ENCODE assay signal across 8 mouse cellular contexts in the genomic region with DNA sequence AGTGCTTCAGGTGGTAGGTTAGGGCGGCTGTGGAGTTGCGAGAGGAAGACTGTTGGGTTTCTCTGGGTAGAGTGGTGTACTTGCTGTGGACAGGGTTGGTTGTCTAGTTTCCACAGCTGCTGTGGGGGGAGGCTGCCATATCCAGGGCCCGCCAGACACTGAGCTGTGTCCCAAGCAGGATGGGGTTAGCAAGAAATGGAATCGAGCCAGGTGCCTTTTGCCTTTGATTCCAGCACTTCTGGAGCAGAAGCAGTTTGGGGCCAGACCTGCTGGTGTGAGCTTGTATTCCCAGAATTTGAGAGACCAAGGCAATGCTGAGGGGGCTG. TPM values are rescaled to one million over a fixed set of nuclear protein-coding genes. Genes with fewer than 3 reads are reported as not detected.
DNase-seq lines count a peak whose midpoint lies in the region; ATAC-seq and TF ChIP-seq lines count a peak whose summit lies in the region.

No protein-coding gene starts in this region.

- 79% methylated on average over 4 of the region's 4 CpGs for WGBS in embryonic facial prominence, embryonic 10.5 days
- WGBS in intestine, embryonic 14.5 days, result 58% methylated on average over 4 of the region's 4 CpGs
- 20% methylated on average over 4 of the region's 4 CpGs for WGBS in lung, postnatal 0 days

- H3K27me3 ChIP-seq in embryonic facial prominence, embryonic 10.5 days (replicated peaks; ENCODE audit: low read depth, poor library complexity, severe bottlenecking), result no peaks in the 10 kb centered on the region
- H3K27me3 ChIP-seq in intestine, embryonic 14.5 days (replicated peaks; ENCODE audit: control insufficient read depth, insufficient read depth, low read length), result no peaks in the 10 kb centered on the region
- H3K27me3 ChIP-seq in lung, postnatal 0 days (replicated peaks; ENCODE audit: insufficient read depth, low read length), result no peaks in the 10 kb centered on the region

- DNase-seq in gastrocnemius, adult 2 months, result no peak
- no peak for DNase-seq in gastrocnemius, postnatal 4 days (ENCODE audit: low spot score in 2 of 2)
- no peak for DNase-seq in embryonic facial prominence, embryonic 10.5 days (ENCODE audit: low spot score)
- DNase-seq in intestine, embryonic 14.5 days (ENCODE audit: low spot score), result no peak
- peak; percentile 44 for DNase-seq in lung, postnatal 0 days (ENCODE audit: low spot score)
- no peak for DNase-seq in frontal cortex, postnatal 10 days (ENCODE audit: low spot score in 2 of 2)
- no peak for DNase-seq in spleen, adult 12 weeks (ENCODE audit: low spot score)
- DNase-seq in left cerebral cortex, adult 11 months (ENCODE audit: low spot score), result no peak

- H3K27ac ChIP-seq in gastrocnemius, adult 2 months, result peak overlapping the region; percentile 96
- H3K27ac ChIP-seq in embryonic facial prominence, embryonic 10.5 days (replicated peaks), result peak overlapping the region; percentile 99
- H3K27ac ChIP-seq in intestine, embryonic 14.5 days (ENCODE audit: low read depth), result no peak overlapping the region
- peak overlapping the region; percentile 96 for H3K27ac ChIP-seq in lung, postnatal 0 days (ENCODE audit: low read length)

- H3K9ac ChIP-seq in intestine, embryonic 14.5 days (ENCODE audit: low read length), result peak overlapping the region; percentile 100
- peak overlapping the region; percentile 98 for H3K9ac ChIP-seq in lung, postnatal 0 days (replicated peaks; ENCODE audit: low read depth)

- TF ChIP-seq CTCF in gastrocnemius, adult 2 months (IDR thresholded peaks at IDR 0.05), result no peak
- TF ChIP-seq CTCF in lung, postnatal 0 days (IDR thresholded peaks at IDR 0.05), result no peak

- peaks cover 61% of the 10 kb centered on the region for H3K36me3 ChIP-seq in embryonic facial prominence, embryonic 10.5 days (replicated peaks)
- peaks cover 58% of the 10 kb centered on the region for H3K36me3 ChIP-seq in intestine, embryonic 14.5 days (ENCODE audit: control insufficient read depth, insufficient read depth, low read length)
- peaks cover 25% of the 10 kb centered on the region for H3K36me3 ChIP-seq in lung, postnatal 0 days (ENCODE audit: insufficient read depth, low read length)

- peaks cover 28% of the 10 kb centered on the region for H3K4me1 ChIP-seq in embryonic facial prominence, embryonic 10.5 days
- H3K4me1 ChIP-seq in intestine, embryonic 14.5 days (replicated peaks; ENCODE audit: control insufficient read depth, insufficient read depth, low read length), result peaks cover 17% of the 10 kb centered on the region
- peaks cover 22% of the 10 kb centered on the region for H3K4me1 ChIP-seq in lung, postnatal 0 days (ENCODE audit: insufficient read depth, low read depth, low read length)

- H3K4me3 ChIP-seq in gastrocnemius, adult 2 months, result peak overlapping the region; percentile 94
- H3K4me3 ChIP-seq in embryonic facial prominence, embryonic 10.5 days, result peak overlapping the region; percentile 99
- H3K4me3 ChIP-seq in intestine, embryonic 14.5 days (ENCODE audit: low read depth, low read length), result peak overlapping the region; percentile 85
- peak overlapping the region; percentile 89 for H3K4me3 ChIP-seq in lung, postnatal 0 days (ENCODE audit: low read depth, low read length)

- intact Hi-C loops in gastrocnemius, adult 2 months (cut with DNase I), result loop anchor here (10.0 kb wide), 1 partner anchor 771 kb away; a partner anchor contains a TSS

- ATAC-seq in intestine, embryonic 14.5 days (replicated peaks; ENCODE audit: low FRiP score, low TSS enrichment, low read depth), result no peak
- ATAC-seq in lung, postnatal 0 days, result no peak

- peak overlapping the region; percentile 93 for H3K4me2 ChIP-seq in intestine, embryonic 14.5 days (ENCODE audit: low read length)
- peak overlapping the region; percentile 58 for H3K4me2 ChIP-seq in lung, postnatal 0 days (replicated peaks; ENCODE audit: low read depth, low read length)

- no peak for TF ChIP-seq EP300 in lung, postnatal 0 days (IDR thresholded peaks at IDR 0.05)

- no peaks in the 10 kb centered on the region for H3K9me3 ChIP-seq in embryonic facial prominence, embryonic 10.5 days
- H3K9me3 ChIP-seq in intestine, embryonic 14.5 days (ENCODE audit: control insufficient read depth, low read length), result no peaks in the 10 kb centered on the region
- H3K9me3 ChIP-seq in lung, postnatal 0 days (ENCODE audit: low read length), result no peaks in the 10 kb centered on the region

RNA-seq across cellular contexts. Expression of a gene that starts 2.1 kb away (rescaled TPM):
- 100 to 1,000 TPM; 326 to 419 TPM for total RNA-seq in gastrocnemius, adult 2 months (2021)
- total RNA-seq in gastrocnemius, postnatal 4 days (2021), result 1,000 to 10,000 TPM; 1,082 to 1,250 TPM
- polyA plus RNA-seq in embryonic facial prominence, embryonic 10.5 days (2016; fragmentation: Nextera tagmentation; extraction: Ambion mirVana), result 2,181 and 2,235 TPM in 2 replicates
- polyA plus RNA-seq in intestine, embryonic 14.5 days (2014; fragmentation: Nextera tagmentation; extraction: Ambion mirVana), result 3,468 and 3,555 TPM in 2 replicates
- 2,947 and 3,302 TPM in 2 replicates for polyA plus RNA-seq in lung, postnatal 0 days (2015; fragmentation: Nextera tagmentation; extraction: Ambion mirVana)

RNA-seq across cellular contexts. Expression of a gene that starts 10.9 kb away (rescaled TPM):
- not detected for total RNA-seq in gastrocnemius, adult 2 months (2021)
- under 1 TPM; 0.31 to 0.98 TPM for total RNA-seq in gastrocnemius, postnatal 4 days (2021)
- polyA plus RNA-seq in embryonic facial prominence, embryonic 10.5 days (2016; fragmentation: Nextera tagmentation; extraction: Ambion mirVana), result 0.26 and 0.40 TPM in 2 replicates
- 0.28 and 0.32 TPM in 2 replicates for polyA plus RNA-seq in intestine, embryonic 14.5 days (2014; fragmentation: Nextera tagmentation; extraction: Ambion mirVana)
- polyA plus RNA-seq in lung, postnatal 0 days (2015; fragmentation: Nextera tagmentation; extraction: Ambion mirVana), result 3.2 and 4.3 TPM in 2 replicates

RNA-seq across cellular contexts. Expression of a gene that starts 16.4 kb away (rescaled TPM):
- not detected for total RNA-seq in gastrocnemius, adult 2 months (2021)
- total RNA-seq in gastrocnemius, postnatal 4 days (2021), result not detected
- not detected in 2 replicates for polyA plus RNA-seq in embryonic facial prominence, embryonic 10.5 days (2016; fragmentation: Nextera tagmentation; extraction: Ambion mirVana)
- polyA plus RNA-seq in intestine, embryonic 14.5 days (2014; fragmentation: Nextera tagmentation; extraction: Ambion mirVana), result not detected in 2 replicates
- not detected in 2 replicates for polyA plus RNA-seq in lung, postnatal 0 days (2015; fragmentation: Nextera tagmentation; extraction: Ambion mirVana)

RNA-seq across cellular contexts. Expression of a gene that starts 16.4 kb away (rescaled TPM):
- total RNA-seq in gastrocnemius, adult 2 months (2021), result 10 to 100 TPM; 28.4 to 29.3 TPM
- 10 to 100 TPM; 79.6 to 98.8 TPM for total RNA-seq in gastrocnemius, postnatal 4 days (2021)
- 79.9 and 87.0 TPM in 2 replicates for polyA plus RNA-seq in embryonic facial prominence, embryonic 10.5 days (2016; fragmentation: Nextera tagmentation; extraction: Ambion mirVana)
- polyA plus RNA-seq in intestine, embryonic 14.5 days (2014; fragmentation: Nextera tagmentation; extraction: Ambion mirVana), result 80.6 and 85.3 TPM in 2 replicates
- 123 and 143 TPM in 2 replicates for polyA plus RNA-seq in lung, postnatal 0 days (2015; fragmentation: Nextera tagmentation; extraction: Ambion mirVana)

RNA-seq across cellular contexts. Expression of a gene that starts 16.5 kb away (rescaled TPM):
- total RNA-seq in gastrocnemius, adult 2 months (2021), result not detected
- not detected for total RNA-seq in gastrocnemius, postnatal 4 days (2021)
- polyA plus RNA-seq in embryonic facial prominence, embryonic 10.5 days (2016; fragmentation: Nextera tagmentation; extraction: Ambion mirVana), result not detected in 2 replicates
- not detected in 2 replicates for polyA plus RNA-seq in intestine, embryonic 14.5 days (2014; fragmentation: Nextera tagmentation; extraction: Ambion mirVana)
- not detected in 2 replicates for polyA plus RNA-seq in lung, postnatal 0 days (2015; fragmentation: Nextera tagmentation; extraction: Ambion mirVana)
